Mouse (Mus musculus): ENCODE data around the gene Ephb1.

Ephb1 gene

GRCm38 (mm10) chr9:102180486-102180885, 174.0 kb downstream of the Ephb1 start:
- DNase-seq (ENCODE audit: low read depth, low spot score), result no peak

- no peak for DNase-seq (ENCODE audit: low read depth, low spot score)
Observed at GRCm38 (mm10) chr9:102180070-102180469, 174.4 kb downstream of the Ephb1 start.

GRCm38 (mm10) chr9:102169706-102170105, 184.8 kb downstream of the Ephb1 start:
- DNase-seq (ENCODE audit: low read depth, low spot score), result no peak

GRCm38 (mm10) chr9:102155876-102156275, 198.6 kb downstream of the Ephb1 start:
- peak; percentile 52 for DNase-seq (ENCODE audit: low read depth, low spot score)

- DNase-seq (ENCODE audit: low read depth, low spot score), result peak; percentile 29
Observed at GRCm38 (mm10) chr9:102139181-102139580, 215.3 kb downstream of the Ephb1 start.

GRCm38 (mm10) chr9:102138671-102139070, 215.8 kb downstream of the Ephb1 start:
- peak; percentile 87 for DNase-seq (ENCODE audit: low read depth, low spot score)

- peak; percentile 67 for DNase-seq (ENCODE audit: low read depth, low spot score)
Observed at GRCm38 (mm10) chr9:102138187-102138586, 216.3 kb downstream of the Ephb1 start.

GRCm38 (mm10) chr9:102130506-102130905, 224.0 kb downstream of the Ephb1 start:
- DNase-seq (ENCODE audit: low read depth, low spot score), result no peak

- no peak for DNase-seq (ENCODE audit: low read depth, low spot score)
Observed at GRCm38 (mm10) chr9:102126510-102126909, 228.0 kb downstream of the Ephb1 start.

GRCm38 (mm10) chr9:102122880-102123453, 231.5 kb downstream of the Ephb1 start:
- DNase-seq (ENCODE audit: low read depth, low spot score), result no peak

GRCm38 (mm10) chr9:102119422-102119821, 235.1 kb downstream of the Ephb1 start:
- DNase-seq (ENCODE audit: low read depth, low spot score), result no peak

- peak; percentile 96 for DNase-seq (ENCODE audit: low read depth, low spot score)
Observed at GRCm38 (mm10) chr9:102115326-102115725, 239.2 kb downstream of the Ephb1 start.

GRCm38 (mm10) chr9:102111471-102111870, 243.0 kb downstream of the Ephb1 start:
- DNase-seq (ENCODE audit: low read depth, low spot score), result peak; percentile 80

GRCm38 (mm10) chr9:102107978-102108377, 246.5 kb downstream of the Ephb1 start:
- peak; percentile 71 for DNase-seq (ENCODE audit: low read depth, low spot score)

- DNase-seq (ENCODE audit: low read depth, low spot score), result no peak
Observed at GRCm38 (mm10) chr9:102107213-102107612, 247.3 kb downstream of the Ephb1 start.

- DNase-seq (ENCODE audit: low read depth, low spot score), result peak; percentile 54
Observed at GRCm38 (mm10) chr9:102096825-102097224, 257.7 kb downstream of the Ephb1 start.

- DNase-seq (ENCODE audit: low read depth, low spot score), result no peak
Observed at GRCm38 (mm10) chr9:102088598-102088997, 265.9 kb downstream of the Ephb1 start.

GRCm38 (mm10) chr9:102086053-102086706, 268.3 kb downstream of the Ephb1 start:
- DNase-seq (ENCODE audit: low read depth, low spot score), result peak; percentile 61

- no peak for DNase-seq (ENCODE audit: low read depth, low spot score)
Observed at GRCm38 (mm10) chr9:102085477-102085876, 269.0 kb downstream of the Ephb1 start.

GRCm38 (mm10) chr9:102080934-102081333, 273.6 kb downstream of the Ephb1 start:
- peak; percentile 43 for DNase-seq (ENCODE audit: low read depth, low spot score)

GRCm38 (mm10) chr9:102079151-102079550, 275.3 kb downstream of the Ephb1 start:
- peak; percentile 50 for DNase-seq (ENCODE audit: low read depth, low spot score)

GRCm38 (mm10) chr9:102078238-102078637, 276.3 kb downstream of the Ephb1 start:
- DNase-seq (ENCODE audit: low read depth, low spot score), result peak; percentile 45

GRCm38 (mm10) chr9:102075539-102075938, 279.0 kb downstream of the Ephb1 start:
- peak; percentile 28 for DNase-seq (ENCODE audit: low read depth, low spot score)

All from brain, adult 2 months (tissue).